In genomic region chr19:4398630-4398948, GRCm38 (mm10) we compare ENCODE assay signal across 9 mouse cellular contexts. TPM values are rescaled to one million over a fixed set of nuclear protein-coding genes. Genes with fewer than 3 reads are reported as not detected.
DNase-seq lines count a peak whose midpoint lies in the region; ATAC-seq and TF ChIP-seq lines count a peak whose summit lies in the region.
"Had no signal": no experiment of that assay in that cellular context is flagged by ENCODE, and none has a peak within 500 bp of the region (broad histone marks: within the 10 kb centered on the region; RNA-seq: fewer than 3 reads in every experiment).

No protein-coding gene starts in this region.

- no peak for ATAC-seq in heart, embryonic 16.5 days (replicated peaks; ENCODE audit: extremely low read depth, insufficient read depth, low FRiP score)
- ATAC-seq in hindbrain, embryonic 12.5 days (ENCODE audit: low FRiP score): no peak
- ATAC-seq in midbrain, embryonic 12.5 days (ENCODE audit: low FRiP score, low read depth): no peak
- no peak for ATAC-seq in megakaryocyte progenitor cell, adult 5-6 weeks (replicated peaks; ENCODE audit: poor library complexity)

- peak overlapping the region; percentile 95 for H3K4me3 ChIP-seq in heart, embryonic 16.5 days (ENCODE audit: low read length)
- peak overlapping the region; percentile 88 for H3K4me3 ChIP-seq in bone marrow, adult 2 months (replicated peaks; ENCODE audit: control insufficient read depth, low read depth, low read length)
- peak overlapping the region; percentile 99 for H3K4me3 ChIP-seq in hindbrain, embryonic 12.5 days
- peak overlapping the region; percentile 99 for H3K4me3 ChIP-seq in midbrain, embryonic 12.5 days

- H3K9me3 ChIP-seq in heart, embryonic 16.5 days (replicated peaks; ENCODE audit: control insufficient read depth, low read length): no peaks in the 10 kb centered on the region
- no peaks in the 10 kb centered on the region for H3K9me3 ChIP-seq in hindbrain, embryonic 12.5 days (replicated peaks)
- no peaks in the 10 kb centered on the region for H3K9me3 ChIP-seq in midbrain, embryonic 12.5 days

- H3K27ac ChIP-seq in heart, embryonic 16.5 days (ENCODE audit: low read length): peak overlapping the region; percentile 91
- H3K27ac ChIP-seq in bone marrow, adult 2 months (ENCODE audit: control insufficient read depth, insufficient read depth, low read depth, low read length, poor library complexity): peak overlapping the region; percentile 85
- H3K27ac ChIP-seq in hindbrain, embryonic 12.5 days: 0 out of 2 replicates have a peak overlapping the region, but pooled peaks have one; percentile 96
- H3K27ac ChIP-seq in midbrain, embryonic 12.5 days (replicated peaks): peak overlapping the region; percentile 97

- WGBS in heart, embryonic 16.5 days: 42% methylated on average over 8 of the region's 8 CpGs
- 47% methylated on average over 8 of the region's 8 CpGs for WGBS in bone marrow, adult 2 months
- 30% methylated on average over 8 of the region's 8 CpGs for WGBS in hindbrain, embryonic 12.5 days
- WGBS in midbrain, embryonic 12.5 days: 22% methylated on average over 8 of the region's 8 CpGs

- no peaks in the 10 kb centered on the region for H3K27me3 ChIP-seq in heart, embryonic 16.5 days (ENCODE audit: control insufficient read depth, insufficient read depth, low read length)
- no peaks in the 10 kb centered on the region for H3K27me3 ChIP-seq in hindbrain, embryonic 12.5 days
- H3K27me3 ChIP-seq in midbrain, embryonic 12.5 days: 0 out of 2 replicates have a peak, but pooled peaks cover 7% of the 10 kb centered on the region

- peaks cover 11% of the 10 kb centered on the region for H3K4me1 ChIP-seq in heart, embryonic 16.5 days (ENCODE audit: control insufficient read depth, insufficient read depth, low read length)
- H3K4me1 ChIP-seq in bone marrow, adult 2 months (ENCODE audit: control insufficient read depth, insufficient read depth, low read length): peaks cover 2% of the 10 kb centered on the region; the same call in 1 of the 2 replicates
- peaks cover 16% of the 10 kb centered on the region for H3K4me1 ChIP-seq in hindbrain, embryonic 12.5 days
- peaks cover 20% of the 10 kb centered on the region for H3K4me1 ChIP-seq in midbrain, embryonic 12.5 days

- TF ChIP-seq POLR2A in bone marrow, adult 2 months (IDR thresholded peaks at IDR 0.05; ENCODE audit: borderline replicate concordance, control insufficient read depth, low read depth, low read length): no peak

- peak overlapping the region; percentile 91 for H3K4me2 ChIP-seq in heart, embryonic 16.5 days (ENCODE audit: low read depth, low read length)
- peak overlapping the region; percentile 69 for H3K4me2 ChIP-seq in hindbrain, embryonic 12.5 days (replicated peaks)
- peak overlapping the region; percentile 77 for H3K4me2 ChIP-seq in midbrain, embryonic 12.5 days (replicated peaks)

- TF ChIP-seq CTCF in bone marrow, adult 2 months (IDR thresholded peaks at IDR 0.05; ENCODE audit: control insufficient read depth, insufficient read depth, low read length): no peak

- H3K36me3 ChIP-seq in heart, embryonic 16.5 days (ENCODE audit: control insufficient read depth, insufficient read depth): no peaks in the 10 kb centered on the region
- H3K36me3 ChIP-seq in hindbrain, embryonic 12.5 days: no peaks in the 10 kb centered on the region
- H3K36me3 ChIP-seq in midbrain, embryonic 12.5 days: no peaks in the 10 kb centered on the region

- H3K9ac ChIP-seq in heart, embryonic 16.5 days (ENCODE audit: low read length): peak overlapping the region; percentile 87
- peak overlapping the region; percentile 99 for H3K9ac ChIP-seq in hindbrain, embryonic 12.5 days
- peak overlapping the region; percentile 100 for H3K9ac ChIP-seq in midbrain, embryonic 12.5 days (replicated peaks)

- no peak for DNase-seq in heart, postnatal 4 days
- no peak for DNase-seq in adrenal gland, adult 2 months
- no peak for DNase-seq in c-Kit-positive CD71-positive TER-119-positive erythroid progenitor cells, embryonic 14.5 days (ENCODE audit: low spot score)

RNA-seq across cellular contexts. Expression of gene Kdm2a, which starts 0.5 kb away (rescaled TPM):
- polyA plus RNA-seq in heart, embryonic 16.5 days (2015; fragmentation: Nextera tagmentation; extraction: Ambion mirVana): 31.9 and 35.9 TPM in 2 replicates
- 10 to 100 TPM; 57.1 to 59.1 TPM for total RNA-seq in heart, postnatal 4 days (2021)
- 29.2 and 38.9 TPM in 2 replicates for polyA plus RNA-seq in bone marrow, adult 2 months (2011; ENCODE audit: insufficient read depth, insufficient read length, low replicate concordance, missing spikeins)
- 59.7 TPM in 2 replicates for polyA plus RNA-seq in hindbrain, embryonic 12.5 days (2016; fragmentation: Nextera tagmentation; extraction: Ambion mirVana)
- 58.0 and 63.2 TPM in 2 replicates for polyA plus RNA-seq in midbrain, embryonic 12.5 days (2016; fragmentation: Nextera tagmentation; extraction: Ambion mirVana)
- 59.0 and 64.3 TPM in 2 replicates for total RNA-seq in megakaryocyte progenitor cell, adult 5-6 weeks (2015)
- total RNA-seq in megakaryocyte progenitor cell, adult 5-6 weeks (2017): 58.3 and 60.2 TPM in 2 replicates
- total RNA-seq in adrenal gland, adult 2 months (2021): 100 to 1,000 TPM in 1 of 2 experiments, 10 to 100 TPM in 1; 81.7 to 155 TPM
- 66.3 and 78.0 TPM in 2 replicates for polyA plus RNA-seq in adrenal gland, adult 2 months (2012; rRNA removed)

RNA-seq across cellular contexts. Expression of gene Rhod, which starts 40.6 kb away (rescaled TPM):
- polyA plus RNA-seq in heart, embryonic 16.5 days (2015; fragmentation: Nextera tagmentation; extraction: Ambion mirVana): 18.3 and 20.4 TPM in 2 replicates
- 10 to 100 TPM; 11.4 to 12.1 TPM for total RNA-seq in heart, postnatal 4 days (2021)
- polyA plus RNA-seq in bone marrow, adult 2 months (2011; ENCODE audit: insufficient read depth, insufficient read length, low replicate concordance, missing spikeins): 0.86 and 1.3 TPM in 2 replicates
- polyA plus RNA-seq in hindbrain, embryonic 12.5 days (2016; fragmentation: Nextera tagmentation; extraction: Ambion mirVana): 15.3 and 16.4 TPM in 2 replicates
- 6.7 and 10.3 TPM in 2 replicates for polyA plus RNA-seq in midbrain, embryonic 12.5 days (2016; fragmentation: Nextera tagmentation; extraction: Ambion mirVana)
- total RNA-seq in megakaryocyte progenitor cell, adult 5-6 weeks (2015): not detected in 2 replicates
- not detected in 2 replicates for total RNA-seq in megakaryocyte progenitor cell, adult 5-6 weeks (2017)
- 10 to 100 TPM; 25.7 to 36.4 TPM for total RNA-seq in adrenal gland, adult 2 months (2021)
- polyA plus RNA-seq in adrenal gland, adult 2 months (2012; rRNA removed): 35.2 and 39.5 TPM in 2 replicates
- total RNA-seq: common myeloid progenitor, adult 5-6 weeks had no signal
